Mouse (Mus musculus) spleen, postnatal 10 days (tissue): Measurements from ENCODE around the gene Plcb1.

Experiments used
- DNase-seq, 2 experiments: peaks; one replicate each; pipeline ENCODE4 v3.0.0; 2021 to 2022; ENCODE audit warnings: low spot score in 2 of 2

Plcb1 gene

DNA sequence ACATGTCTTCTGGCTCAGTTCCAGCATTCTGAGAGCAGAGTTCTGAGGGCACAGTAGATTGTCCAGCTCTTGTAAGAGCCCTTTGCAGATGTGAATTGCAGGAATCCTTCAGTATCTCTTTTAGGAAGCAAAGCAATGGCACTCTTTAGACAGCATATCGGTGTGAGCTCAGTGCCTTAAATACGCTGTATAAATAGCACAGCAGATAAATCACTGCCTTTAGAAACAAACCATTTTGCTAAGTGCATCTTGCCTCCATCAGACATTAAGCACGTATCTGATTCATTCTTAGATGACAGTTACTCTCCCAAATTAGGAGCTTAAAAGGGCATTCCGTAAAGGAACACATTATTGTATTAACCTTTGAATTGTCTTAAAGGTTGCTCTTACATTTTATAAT lies 416.5 kb downstream of the Plcb1 start:
- no peak for DNase-seq

DNA sequence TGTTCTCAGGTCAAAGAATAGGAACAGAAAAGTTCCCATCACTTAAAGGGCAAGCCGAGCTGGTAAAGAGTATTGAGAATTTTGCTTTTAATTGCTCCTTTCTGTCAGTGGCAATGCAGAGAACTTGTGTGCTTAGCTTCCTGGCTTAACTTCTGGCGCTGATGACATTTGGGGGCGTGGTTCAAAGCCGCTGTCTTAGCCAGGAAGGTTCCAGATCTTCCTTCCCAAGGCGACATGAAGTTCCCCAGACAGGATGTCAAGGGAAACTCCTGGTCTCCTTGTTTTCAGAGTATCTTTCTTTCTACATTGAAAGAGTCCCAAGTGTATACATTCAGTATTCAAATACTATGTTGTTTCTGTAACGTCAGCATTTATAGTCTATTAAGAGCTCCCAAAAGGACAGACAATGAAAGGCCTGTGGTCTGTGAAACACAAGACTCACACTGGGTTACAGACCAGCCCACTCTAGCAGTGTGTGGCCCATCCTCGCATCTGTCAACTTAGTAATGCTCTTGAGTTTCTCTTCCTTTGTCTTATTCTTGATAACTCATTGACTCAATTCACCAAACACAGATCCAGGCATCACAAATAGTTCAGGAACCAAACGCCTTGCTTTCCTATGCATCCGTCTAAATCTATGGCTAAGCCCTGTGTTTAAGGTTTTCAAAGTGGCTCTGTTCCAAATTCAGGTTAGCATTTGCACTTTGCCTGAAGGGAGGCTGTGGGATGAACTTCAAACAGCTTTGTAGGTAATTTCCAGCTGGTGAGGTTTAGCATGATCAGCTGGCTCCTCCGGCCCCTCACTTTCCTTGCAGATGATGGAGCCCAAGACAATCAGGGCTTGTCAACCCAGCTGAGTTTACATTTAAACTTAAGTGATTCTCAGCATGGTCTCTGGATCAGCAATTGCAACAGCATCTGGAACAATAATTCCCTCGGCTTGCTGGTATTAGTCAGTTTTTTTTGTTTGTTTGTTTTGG lies 418.6 kb downstream of the Plcb1 start:
- no peak for DNase-seq

DNA sequence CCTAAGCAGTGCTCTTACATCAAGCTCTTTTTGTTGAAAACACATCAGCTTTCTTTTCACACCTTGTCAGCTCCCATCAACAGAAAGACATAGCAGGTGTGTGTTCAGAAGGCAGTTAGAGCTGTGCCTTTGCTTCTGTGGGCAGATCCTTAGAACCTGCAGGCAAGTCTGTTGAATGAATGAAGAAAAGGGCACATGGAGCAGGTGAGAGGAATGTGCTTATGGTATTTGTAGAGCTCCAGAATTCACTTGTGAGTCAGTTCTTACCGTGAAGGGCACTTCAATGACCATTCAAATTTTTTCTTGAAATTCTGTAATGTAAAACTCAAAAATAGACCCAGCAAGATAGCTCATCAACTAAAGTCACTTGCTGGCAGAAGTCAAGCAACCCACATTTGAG lies 423.0 kb downstream of the Plcb1 start:
- DNase-seq: no peak

DNA sequence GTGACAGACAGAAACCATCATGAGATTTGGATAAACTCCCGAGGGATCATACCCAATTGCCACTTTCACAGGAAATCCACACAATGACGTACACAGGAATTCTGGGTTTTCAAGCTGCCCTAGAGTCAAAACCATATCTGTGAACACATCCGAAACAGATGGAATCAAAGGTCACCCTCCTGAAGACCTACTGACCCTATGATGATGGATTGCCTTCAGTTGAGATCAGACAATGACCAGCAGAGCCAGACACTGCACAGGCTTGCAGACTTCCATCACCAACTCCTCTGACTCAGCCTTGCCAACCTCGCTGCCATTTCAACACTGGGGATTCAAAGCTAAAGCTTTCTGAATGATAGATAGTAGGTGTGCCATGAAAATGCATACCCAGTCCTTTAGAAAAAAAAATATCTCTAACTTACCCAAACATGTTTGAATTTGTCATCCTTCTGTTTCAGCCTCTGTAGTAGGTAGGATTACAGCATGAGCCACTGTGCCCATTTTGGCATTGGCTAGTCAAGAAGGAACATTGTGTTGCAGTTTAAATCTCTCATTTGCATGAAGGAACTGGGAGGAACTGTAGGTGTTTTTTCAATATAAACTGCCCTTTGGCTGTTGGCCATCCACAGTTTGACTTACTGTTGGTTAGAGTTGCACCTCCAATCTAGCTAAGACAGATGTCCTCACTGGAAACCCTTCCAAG lies 429.0 kb downstream of the Plcb1 start:
- DNase-seq: no peak

DNA sequence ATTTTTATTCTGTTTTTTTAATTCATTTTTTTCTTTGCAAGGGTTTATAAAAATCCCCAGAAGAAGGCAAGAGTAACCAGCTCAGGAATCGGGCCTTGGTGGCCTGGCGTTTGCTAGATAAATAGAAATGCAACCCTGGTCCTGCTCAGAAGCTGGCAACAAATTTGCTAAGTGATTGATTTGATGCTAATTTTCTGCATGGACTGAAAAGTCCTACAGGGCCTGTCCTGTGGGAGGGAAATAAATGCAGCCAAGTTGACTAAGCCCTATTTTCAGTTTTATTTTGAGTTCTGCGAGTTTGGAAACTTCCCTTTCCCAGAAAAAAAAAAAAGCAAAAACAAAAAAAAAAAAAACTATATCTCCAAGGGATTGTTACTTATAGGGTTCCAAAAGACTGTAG lies 433.5 kb downstream of the Plcb1 start:
- no peak for DNase-seq

DNA sequence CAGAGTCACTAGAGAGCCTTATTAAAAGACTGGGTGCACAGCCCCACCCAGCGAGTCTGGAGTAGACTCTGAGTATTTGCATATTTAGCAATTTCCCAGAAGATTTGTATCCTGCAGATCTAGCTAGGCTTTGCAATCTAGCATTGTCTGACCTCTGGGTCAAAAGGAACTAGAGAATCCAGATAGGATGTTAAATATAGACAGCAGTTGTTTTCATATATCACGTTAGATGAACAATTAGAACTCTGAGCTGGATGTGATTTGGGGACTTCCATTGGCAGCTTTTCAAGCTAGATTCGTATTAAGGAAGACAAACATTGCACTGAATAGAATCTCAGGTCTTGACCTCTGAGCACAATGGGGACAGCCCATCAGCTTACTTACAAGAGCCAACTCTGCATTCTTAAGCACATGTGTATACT lies 439.7 kb downstream of the Plcb1 start:
- no peak for DNase-seq

DNA sequence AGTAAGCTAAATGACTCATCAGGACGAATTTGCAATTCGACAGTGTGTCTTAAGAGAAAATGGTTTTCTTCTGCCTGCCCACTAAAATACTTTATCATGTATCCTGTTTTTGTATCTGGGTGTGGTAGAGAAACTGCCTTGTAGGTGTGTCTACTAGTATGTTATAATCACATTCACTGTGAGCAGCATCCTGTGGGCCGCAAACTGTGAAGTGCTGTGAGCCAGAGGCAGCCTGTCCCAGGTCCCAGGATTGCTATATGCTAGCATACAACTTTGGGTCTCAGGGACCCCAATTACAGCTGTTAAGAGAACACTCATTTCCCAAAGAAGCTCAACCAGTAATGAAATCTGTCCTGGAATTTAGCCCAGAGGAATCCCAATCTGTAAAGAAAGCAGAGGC lies 444.4 kb downstream of the Plcb1 start:
- DNase-seq: no peak

DNA sequence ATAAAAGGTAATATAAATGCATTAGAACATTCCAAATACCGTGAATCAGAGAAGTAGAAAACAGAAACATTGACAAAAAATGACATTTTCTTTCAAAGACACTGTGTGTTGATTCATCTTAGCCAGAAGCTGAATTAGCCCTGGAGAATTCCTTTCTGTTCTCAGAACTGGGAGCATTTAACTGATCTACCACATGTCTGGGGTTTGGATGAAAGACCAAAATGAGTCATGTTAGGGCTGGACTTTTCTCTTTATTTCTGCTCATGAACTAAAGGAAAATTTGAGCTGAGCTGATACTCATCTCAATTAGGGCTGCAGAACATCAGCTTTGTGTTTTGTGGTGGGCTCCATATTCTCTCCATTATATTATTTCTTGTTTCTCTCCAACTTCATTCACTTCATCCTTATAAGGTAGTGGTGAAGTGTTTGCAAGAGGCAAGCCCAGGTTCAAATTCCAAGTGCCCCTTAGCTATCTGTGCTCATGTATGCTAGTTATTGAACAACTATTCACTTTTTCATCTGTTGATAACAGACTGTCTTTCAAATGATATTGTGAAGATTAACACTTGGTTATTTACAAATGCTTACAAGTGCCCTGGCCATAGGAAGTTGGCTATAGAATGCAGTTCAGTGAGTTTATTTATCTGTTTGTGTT lies 456.9 kb downstream of the Plcb1 start:
- DNase-seq: no peak

DNA sequence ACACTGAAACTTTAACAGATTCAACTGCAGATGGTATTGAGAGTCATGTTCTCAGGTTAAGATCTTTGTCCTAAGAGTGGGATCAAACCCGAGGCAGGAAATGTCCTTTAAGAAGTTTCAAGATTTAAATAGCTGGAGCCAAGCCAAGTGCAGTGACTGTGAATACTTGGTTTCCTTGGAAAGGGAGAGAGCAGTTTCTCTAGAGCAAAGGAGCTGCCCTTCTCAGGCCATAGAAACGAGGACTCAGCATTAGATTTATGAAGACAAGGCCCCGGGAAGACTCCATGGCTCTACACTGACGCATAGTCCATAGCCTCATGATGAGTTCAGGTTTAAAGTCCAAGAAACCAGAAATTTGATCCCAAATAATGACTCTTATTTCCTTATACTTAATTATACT lies 457.9 kb downstream of the Plcb1 start:
- no peak for DNase-seq

DNA sequence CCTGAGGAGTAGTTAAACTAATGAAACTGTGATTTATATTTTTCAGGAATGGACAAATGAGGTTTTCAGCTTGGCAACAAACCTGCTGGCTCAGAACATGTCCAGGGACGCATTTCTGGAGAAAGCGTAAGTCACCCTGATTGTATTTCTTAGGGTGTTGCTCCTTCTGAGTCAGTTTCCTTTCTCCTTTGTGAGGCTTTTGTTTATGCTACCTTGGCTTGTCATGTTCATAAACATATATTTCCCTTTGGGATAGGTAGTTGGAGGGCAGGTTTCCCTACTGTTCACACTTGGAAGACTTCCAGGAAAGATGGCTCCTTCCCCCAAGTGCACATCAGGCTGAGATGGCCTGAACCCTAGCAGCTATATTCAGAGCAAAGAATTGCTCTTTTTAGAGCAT lies 464.1 kb downstream of the Plcb1 start:
- DNase-seq: no peak

DNA sequence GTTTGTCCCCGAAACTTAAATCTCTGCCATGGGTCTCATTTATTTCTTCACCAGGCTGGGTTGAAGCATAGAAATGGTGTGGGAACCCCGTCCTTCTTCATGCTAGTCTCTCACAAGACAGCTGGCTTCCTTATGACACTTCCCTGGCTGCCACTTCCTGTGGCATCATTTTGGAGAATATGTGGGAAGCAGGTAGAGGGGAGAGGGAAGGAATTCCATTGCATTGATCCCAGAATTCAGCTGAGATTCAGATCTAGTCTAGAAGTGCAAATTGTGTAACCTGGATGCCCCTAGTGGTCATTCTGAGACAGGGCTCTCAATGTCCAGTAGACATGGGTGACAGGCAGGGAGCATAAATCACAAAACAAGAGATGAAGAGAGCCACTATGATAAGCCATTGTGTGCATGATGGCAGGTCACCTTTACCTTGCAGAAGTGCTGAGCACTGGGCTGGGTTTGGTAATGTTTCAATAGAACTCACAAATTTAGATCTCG lies 466.0 kb downstream of the Plcb1 start:
- DNase-seq: no peak

DNA sequence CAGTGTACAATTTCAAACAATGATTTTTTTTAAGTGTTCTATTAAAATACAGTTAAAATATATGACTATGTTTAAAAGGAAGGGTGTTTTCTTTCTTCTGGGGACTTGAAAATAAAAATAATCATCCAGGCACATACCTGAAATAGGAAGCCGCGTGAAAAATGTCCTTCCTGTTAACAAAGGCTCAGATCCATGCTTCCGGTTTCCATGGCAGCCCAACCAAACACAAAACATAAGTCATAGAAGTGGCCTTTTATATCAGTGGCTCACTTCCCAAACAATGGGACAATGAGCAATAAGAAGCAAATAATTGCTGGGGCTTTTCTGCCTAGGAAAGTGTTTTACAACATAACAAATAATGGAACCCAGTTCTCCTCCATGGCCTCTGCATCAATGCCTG lies 473.3 kb downstream of the Plcb1 start:
- no peak for DNase-seq

DNA sequence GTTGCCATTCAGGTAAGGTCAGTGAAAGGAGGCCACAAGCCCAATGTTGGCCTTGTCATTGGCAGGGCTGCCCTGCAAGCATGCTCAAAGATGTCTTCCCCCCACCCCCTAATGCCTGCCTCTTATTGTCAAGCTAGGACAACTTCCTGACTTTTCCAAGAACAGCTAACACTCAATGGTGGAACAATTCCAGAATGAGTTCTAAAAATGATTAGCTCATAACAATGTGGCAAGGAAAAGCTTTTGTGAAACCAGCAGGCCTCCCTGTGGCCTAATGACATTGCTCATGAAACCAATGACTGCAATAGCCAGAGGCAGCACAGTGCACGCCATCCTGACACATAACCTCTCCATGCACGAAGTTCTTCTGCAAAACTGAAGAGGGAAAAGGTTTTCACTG lies 478.1 kb downstream of the Plcb1 start:
- DNase-seq: no peak

DNA sequence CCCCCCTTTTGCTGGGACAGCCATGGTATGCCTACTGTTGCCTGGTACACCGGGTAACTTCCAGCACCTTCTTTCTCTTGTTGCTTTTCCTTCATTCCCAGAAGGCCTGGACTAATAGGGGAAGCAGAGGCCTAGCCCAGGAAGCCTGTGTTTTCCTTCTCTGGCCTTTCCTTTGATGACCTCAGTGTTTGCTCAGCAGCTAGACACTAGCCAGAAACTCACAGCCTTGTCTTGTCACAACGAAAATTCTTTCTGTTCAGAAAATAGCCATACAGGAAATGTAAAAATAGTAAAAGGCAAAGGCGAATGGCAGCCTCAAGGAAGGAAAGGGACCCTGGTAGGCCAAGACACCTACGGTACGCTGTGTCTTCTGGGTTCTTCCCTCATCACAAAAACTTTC lies 489.1 kb downstream of the Plcb1 start:
- DNase-seq: no peak

DNA sequence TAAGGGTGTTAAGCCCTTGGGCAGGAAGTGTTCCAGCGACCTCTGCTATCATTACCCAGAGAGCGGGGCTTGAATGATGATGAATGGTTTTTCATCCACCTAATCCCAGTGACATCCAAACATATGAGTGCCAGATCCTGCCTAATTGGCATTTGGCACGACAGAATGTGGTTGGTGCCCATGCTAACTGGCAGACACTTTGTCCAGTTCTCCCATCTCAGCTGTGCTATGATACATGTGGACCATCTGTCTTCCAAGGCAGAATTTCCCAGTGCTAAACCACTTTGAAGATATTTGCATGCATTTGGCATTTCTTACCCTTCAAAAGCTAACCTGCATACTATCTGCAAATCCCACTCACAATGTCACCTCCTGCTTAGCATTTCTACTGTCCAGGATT lies 492.6 kb downstream of the Plcb1 start:
- no peak for DNase-seq

DNA sequence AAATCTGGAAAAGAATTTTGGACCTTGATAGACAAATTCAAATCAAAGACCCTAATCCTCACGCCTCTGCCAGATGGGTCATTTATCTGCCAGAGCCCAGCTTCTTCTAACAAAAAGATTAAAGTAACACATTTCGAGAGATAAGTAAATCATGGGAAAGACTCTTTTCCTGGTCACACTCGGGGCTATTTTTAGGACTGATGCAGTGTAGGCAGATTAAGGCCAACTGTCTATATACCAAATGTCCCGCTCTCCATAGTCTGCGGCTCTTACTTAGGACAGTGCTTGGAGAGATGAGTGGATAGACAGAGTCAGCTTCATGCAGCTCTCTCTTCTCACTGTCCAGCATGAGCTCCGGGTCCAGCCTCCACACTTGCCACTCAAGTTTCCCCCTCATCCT lies 493.2 kb downstream of the Plcb1 start:
- DNase-seq: no peak

DNA sequence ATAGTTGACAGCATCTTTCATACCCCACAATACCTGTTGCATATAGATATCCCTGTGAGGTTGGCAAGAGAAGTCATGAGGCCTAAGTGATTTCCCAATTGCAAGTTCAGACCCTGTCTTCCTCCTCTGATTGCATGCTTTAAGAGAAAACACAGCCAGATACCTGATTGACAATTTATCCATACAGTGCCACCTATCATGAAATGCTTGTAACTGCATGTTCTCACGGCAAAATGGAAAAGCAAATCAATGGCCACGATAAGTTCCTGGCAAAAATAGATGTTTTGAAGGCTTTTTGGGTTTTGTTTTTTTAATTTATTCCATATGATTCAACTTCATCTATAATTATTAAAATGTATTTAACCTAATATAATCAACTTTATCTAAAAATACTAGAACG lies 497.9 kb downstream of the Plcb1 start:
- no peak for DNase-seq

DNA sequence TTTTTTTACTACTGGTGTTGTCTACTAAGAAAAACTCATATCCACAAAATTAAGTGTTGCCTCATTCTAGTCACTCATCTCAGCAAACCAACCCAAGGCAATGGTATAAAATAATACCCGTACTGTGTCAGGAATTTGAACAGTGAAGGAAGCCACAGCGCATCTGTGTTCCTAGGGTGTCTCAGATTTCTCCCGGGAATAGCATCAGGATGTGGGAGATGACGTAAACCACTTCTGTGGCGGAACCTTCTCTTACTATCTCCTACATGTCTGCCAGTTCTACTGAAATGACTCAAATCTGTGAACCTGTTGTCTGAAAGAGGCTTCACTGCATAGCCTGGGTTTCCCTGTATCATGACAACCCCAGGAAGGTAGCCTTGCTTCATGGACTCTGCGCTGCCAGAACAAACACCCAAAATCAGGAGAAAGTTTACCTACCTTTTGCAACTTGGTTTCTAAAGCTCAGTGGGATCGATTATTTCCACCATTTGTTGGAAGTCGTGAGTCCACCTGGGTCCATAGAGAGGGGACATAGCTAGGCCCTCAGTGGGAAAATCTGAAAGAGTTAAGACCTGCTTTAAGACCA lies 510.4 kb downstream of the Plcb1 start:
- no peak for DNase-seq

DNA sequence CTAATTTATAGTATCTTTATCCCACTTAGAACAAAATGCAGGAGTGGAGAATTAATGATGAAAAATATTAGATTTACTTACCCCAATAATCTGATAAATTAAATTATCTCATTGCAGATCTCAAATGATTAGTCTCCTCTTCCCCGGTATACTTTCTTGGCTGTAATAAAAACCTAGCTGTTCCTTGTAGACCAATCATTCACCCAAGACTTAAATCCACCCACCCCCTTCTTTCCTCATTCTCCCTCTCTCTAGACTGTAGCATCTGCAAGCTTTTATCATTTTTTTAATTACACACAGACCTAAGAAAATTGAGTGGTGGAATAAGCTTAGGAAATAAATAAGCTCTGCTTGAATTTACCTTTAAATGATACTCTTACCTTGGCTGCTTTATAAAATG lies 514.6 kb downstream of the Plcb1 start:
- DNase-seq: no peak

DNA sequence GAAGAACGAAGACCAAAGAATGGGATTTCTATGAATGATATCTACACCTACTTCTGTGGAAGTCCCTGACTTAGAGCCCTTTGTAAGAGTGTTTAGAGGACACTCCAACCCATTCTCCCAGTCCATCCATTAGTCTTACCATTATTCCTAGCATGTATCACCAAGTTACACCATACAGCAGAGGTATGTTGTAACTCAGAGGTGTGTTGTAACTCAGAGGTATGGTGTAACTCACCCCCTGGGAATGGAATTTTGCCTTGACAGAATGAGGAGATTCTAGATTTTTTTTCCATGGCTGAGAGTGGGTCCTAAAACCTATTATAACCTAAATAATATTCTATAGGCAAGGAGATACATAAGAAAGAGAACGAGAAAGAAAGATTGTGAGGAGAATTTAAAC lies 516.6 kb downstream of the Plcb1 start:
- no peak for DNase-seq

DNA sequence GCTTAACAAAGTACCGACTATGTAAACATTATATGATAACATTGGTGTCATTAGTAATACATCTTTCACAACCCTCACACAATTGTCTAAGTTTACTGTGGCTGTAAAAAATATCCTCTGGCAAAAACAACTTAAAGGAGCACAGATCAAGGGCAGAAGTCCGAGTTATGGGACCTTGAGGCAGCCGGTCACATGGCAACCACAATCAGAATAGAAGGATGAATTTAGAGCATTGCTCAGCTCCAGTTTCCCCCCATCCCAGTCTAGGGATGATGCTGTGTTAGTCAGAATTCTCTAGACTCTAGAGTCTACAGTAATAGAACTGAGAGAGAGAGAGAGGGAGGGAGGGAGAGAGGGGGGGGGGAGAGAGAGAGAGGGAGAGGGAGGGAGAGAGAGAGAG lies 519.3 kb downstream of the Plcb1 start:
- DNase-seq: no peak
